Mouse (Mus musculus) retina, embryonic 14.5 days (tissue): ENCODE data around the gene Smpd2.

Source experiments
- DNase-seq: peaks from one replicate; pipeline ENCODE4 v3.0.0-alpha.2; 2015; ENCODE audit warnings: low spot score

Smpd2 gene

GRCm38 (mm10) chr10:41489708-41490517, at the start of gene Smpd2, which contains the start of gene Ppil6:
Gene Smpd2 (minus strand): TSS chr10:41490369.
Gene Ppil6 (plus strand): TSS chr10:41490439.
- DNase-seq: peak; percentile 96

- DNase-seq: no peak
Measured at GRCm38 (mm10) chr10:41538986-41539385, 48.8 kb upstream of the Smpd2 start.

GRCm38 (mm10) chr10:41537983-41538330, 47.8 kb upstream of the Smpd2 start:
- no peak for DNase-seq

GRCm38 (mm10) chr10:41537226-41537982, 47.2 kb upstream of the Smpd2 start:
- DNase-seq: no peak

GRCm38 (mm10) chr10:41536714-41537113, 46.5 kb upstream of the Smpd2 start:
- no peak for DNase-seq

- DNase-seq: no peak
Measured at GRCm38 (mm10) chr10:41535991-41536390, 45.8 kb upstream of the Smpd2 start.

- DNase-seq: no peak
Measured at GRCm38 (mm10) chr10:41529972-41530371, 39.8 kb upstream of the Smpd2 start.

- DNase-seq: no peak
Measured at GRCm38 (mm10) chr10:41525696-41526095, 35.5 kb upstream of the Smpd2 start.

- DNase-seq: no peak
Measured at GRCm38 (mm10) chr10:41523386-41523785, 33.2 kb upstream of the Smpd2 start.

- DNase-seq: no peak
Measured at GRCm38 (mm10) chr10:41520410-41520673, 30.2 kb upstream of the Smpd2 start.

- DNase-seq: peak; percentile 69
Measured at GRCm38 (mm10) chr10:41519640-41520409, 29.7 kb upstream of the Smpd2 start.

- peak; percentile 95 for DNase-seq
Measured at GRCm38 (mm10) chr10:41518981-41519618, 28.9 kb upstream of the Smpd2 start, which contains the start of gene Cd164. Gene Cd164 (plus strand): TSS chr10:41519414.

- peak; percentile 80 for DNase-seq
Measured at GRCm38 (mm10) chr10:41518508-41518980, 28.4 kb upstream of the Smpd2 start.

- no peak for DNase-seq
Measured at GRCm38 (mm10) chr10:41514921-41515320, 24.8 kb upstream of the Smpd2 start.

- no peak for DNase-seq
Measured at GRCm38 (mm10) chr10:41514301-41514700, 24.1 kb upstream of the Smpd2 start.

GRCm38 (mm10) chr10:41509160-41509559, 19.0 kb upstream of the Smpd2 start:
- DNase-seq: peak; percentile 57

- peak; percentile 89 for DNase-seq
Measured at GRCm38 (mm10) chr10:41505446-41505845, 15.3 kb upstream of the Smpd2 start.

- DNase-seq: no peak
Measured at GRCm38 (mm10) chr10:41504996-41505395, 14.8 kb upstream of the Smpd2 start.

- DNase-seq: no peak
Measured at GRCm38 (mm10) chr10:41500941-41501340, 10.8 kb upstream of the Smpd2 start.

GRCm38 (mm10) chr10:41491111-41491510, 942 bp upstream of the Smpd2 start:
- DNase-seq: no peak

- DNase-seq: no peak
Measured at GRCm38 (mm10) chr10:41490518-41490873, 327 bp upstream of the Smpd2 start.

- no peak for DNase-seq
Measured at GRCm38 (mm10) chr10:41489294-41489693, 875 bp downstream of the Smpd2 start.
